Mouse (Mus musculus): Measurements from ENCODE around the gene Ccl27a. TPM values are rescaled to one million over a fixed set of nuclear protein-coding genes. Genes with fewer than 3 reads are reported as not detected.
"Not testable (repeated sequence)": the region's sequence is repeated elsewhere in the genome, so short reads cannot be mapped to it uniquely, and the experiment has no call there.

Gene Ccl27a
- polyA plus RNA-seq (2015; fragmentation: Nextera tagmentation; extraction: Ambion mirVana), result 21.5 and 21.9 TPM in 2 replicates

- not testable (repeated sequence) for H3K9me3 ChIP-seq (ENCODE audit: control insufficient read depth); H3K36me3 ChIP-seq (ENCODE audit: control insufficient read depth, insufficient read depth); H3K9ac ChIP-seq (ENCODE audit: low read depth, low read length); H3K27ac ChIP-seq (ENCODE audit: low read depth, low read length); ATAC-seq; H3K27me3 ChIP-seq (replicated peaks; ENCODE audit: control insufficient read depth, insufficient read depth, low read length); H3K4me1 ChIP-seq (replicated peaks; ENCODE audit: control insufficient read depth, insufficient read depth, low read length)
- 3% methylated on average over 12 of the region's 14 CpGs for WGBS
- H3K4me3 ChIP-seq (ENCODE audit: low read depth, low read length), result peak within 1 kb of the TSS; percentile 31
- peak within 1 kb of the TSS; percentile 56 for H3K4me2 ChIP-seq (replicated peaks; ENCODE audit: low read depth)
Measured at GRCm38 (mm10) chr4:41774002-41774401, at the start of gene Ccl27a. Gene Ccl27a (minus strand): TSS chr4:41774247.

GRCm38 (mm10) chr4:41783197-41783596 lies 9.2 kb upstream of the Ccl27a start:
- not testable (repeated sequence) for H3K4me1 ChIP-seq (replicated peaks; ENCODE audit: control insufficient read depth, insufficient read depth, low read length); H3K4me2 ChIP-seq (replicated peaks; ENCODE audit: low read depth); H3K36me3 ChIP-seq (ENCODE audit: control insufficient read depth, insufficient read depth); H3K27ac ChIP-seq (ENCODE audit: low read depth, low read length); H3K27me3 ChIP-seq (replicated peaks; ENCODE audit: control insufficient read depth, insufficient read depth, low read length); ATAC-seq; H3K9ac ChIP-seq (ENCODE audit: low read depth, low read length); H3K4me3 ChIP-seq (ENCODE audit: low read depth, low read length); H3K9me3 ChIP-seq (ENCODE audit: control insufficient read depth)
- 50% methylated on average over 3 of the region's 3 CpGs for WGBS

GRCm38 (mm10) chr4:41782711-41783110 lies 8.7 kb upstream of the Ccl27a start:
- H3K9ac ChIP-seq (ENCODE audit: low read depth, low read length); H3K27ac ChIP-seq (ENCODE audit: low read depth, low read length); ATAC-seq; H3K36me3 ChIP-seq (ENCODE audit: control insufficient read depth, insufficient read depth); H3K4me1 ChIP-seq (replicated peaks; ENCODE audit: control insufficient read depth, insufficient read depth, low read length); H3K4me3 ChIP-seq (ENCODE audit: low read depth, low read length); H3K9me3 ChIP-seq (ENCODE audit: control insufficient read depth); H3K4me2 ChIP-seq (replicated peaks; ENCODE audit: low read depth); H3K27me3 ChIP-seq (replicated peaks; ENCODE audit: control insufficient read depth, insufficient read depth, low read length): not testable (repeated sequence)
- 46% methylated on average over 4 of the region's 4 CpGs for WGBS

- 34% methylated on average over 18 of the region's 21 CpGs for WGBS
- H3K4me3 ChIP-seq (ENCODE audit: low read depth, low read length); H3K27ac ChIP-seq (ENCODE audit: low read depth, low read length); H3K4me2 ChIP-seq (replicated peaks; ENCODE audit: low read depth); H3K27me3 ChIP-seq (replicated peaks; ENCODE audit: control insufficient read depth, insufficient read depth, low read length); H3K36me3 ChIP-seq (ENCODE audit: control insufficient read depth, insufficient read depth); H3K9me3 ChIP-seq (ENCODE audit: control insufficient read depth); H3K4me1 ChIP-seq (replicated peaks; ENCODE audit: control insufficient read depth, insufficient read depth, low read length); ATAC-seq; H3K9ac ChIP-seq (ENCODE audit: low read depth, low read length): not testable (repeated sequence)
Measured at GRCm38 (mm10) chr4:41781748-41782485, 7.9 kb upstream of the Ccl27a start.

- H3K36me3 ChIP-seq (ENCODE audit: control insufficient read depth, insufficient read depth); H3K27ac ChIP-seq (ENCODE audit: low read depth, low read length); H3K9ac ChIP-seq (ENCODE audit: low read depth, low read length); H3K4me2 ChIP-seq (replicated peaks; ENCODE audit: low read depth); H3K4me3 ChIP-seq (ENCODE audit: low read depth, low read length); H3K27me3 ChIP-seq (replicated peaks; ENCODE audit: control insufficient read depth, insufficient read depth, low read length); H3K9me3 ChIP-seq (ENCODE audit: control insufficient read depth); ATAC-seq; H3K4me1 ChIP-seq (replicated peaks; ENCODE audit: control insufficient read depth, insufficient read depth, low read length): not testable (repeated sequence)
- WGBS, result 28% methylated on average over 8 of the region's 9 CpGs
Measured at GRCm38 (mm10) chr4:41781271-41781670, 7.2 kb upstream of the Ccl27a start.

DNA sequence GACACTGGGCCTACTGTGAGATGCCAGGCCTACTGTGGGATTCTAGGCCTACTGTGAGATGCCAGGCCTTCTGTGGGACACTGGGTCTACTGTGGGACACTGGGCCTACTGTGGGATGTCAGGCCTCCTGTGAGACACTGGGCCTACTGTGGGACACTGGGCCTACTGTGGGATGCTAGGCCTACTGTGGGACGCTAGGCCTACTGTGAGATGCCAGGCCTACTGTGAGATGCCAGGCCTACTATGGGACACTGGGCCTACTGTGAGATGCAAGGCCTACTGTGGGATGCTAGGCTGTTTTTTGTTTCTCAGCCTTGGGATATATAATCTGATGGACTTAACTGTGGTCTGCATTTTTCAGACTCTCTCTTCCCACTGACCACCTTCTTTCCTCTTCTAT lies 1.8 kb upstream of the Ccl27a start:
- not testable (repeated sequence) for H3K4me3 ChIP-seq (ENCODE audit: low read depth, low read length); H3K36me3 ChIP-seq (ENCODE audit: control insufficient read depth, insufficient read depth); H3K27me3 ChIP-seq (replicated peaks; ENCODE audit: control insufficient read depth, insufficient read depth, low read length); H3K4me1 ChIP-seq (replicated peaks; ENCODE audit: control insufficient read depth, insufficient read depth, low read length); H3K9ac ChIP-seq (ENCODE audit: low read depth, low read length); ATAC-seq; H3K4me2 ChIP-seq (replicated peaks; ENCODE audit: low read depth); H3K9me3 ChIP-seq (ENCODE audit: control insufficient read depth); H3K27ac ChIP-seq (ENCODE audit: low read depth, low read length)
- WGBS, result 86% methylated on average over 1 of the region's 1 CpGs

DNA sequence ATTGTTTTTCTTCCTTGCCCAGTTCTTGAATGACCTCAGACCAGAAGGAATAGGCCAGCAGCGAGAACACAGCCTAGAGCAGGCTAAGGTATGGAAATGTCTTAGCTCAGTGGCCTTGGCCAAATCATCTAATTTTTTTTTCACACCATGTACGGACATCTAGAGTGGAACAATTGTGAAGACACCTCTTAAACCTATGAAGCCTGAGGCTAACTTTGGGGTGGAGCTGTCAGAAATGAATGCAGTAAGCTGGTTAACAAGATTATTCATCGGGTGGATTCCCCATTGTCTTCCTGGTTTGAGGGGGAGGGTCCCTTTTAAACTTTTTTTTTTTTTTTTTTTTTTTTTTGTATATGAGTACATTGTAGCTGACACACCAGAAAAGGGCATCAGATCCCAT lies 459 bp upstream of the Ccl27a start:
- H3K4me3 ChIP-seq (ENCODE audit: low read depth, low read length), result peak overlapping the region; percentile 31; the same call in 1 of the 2 replicates
- not testable (repeated sequence) for ATAC-seq; H3K4me1 ChIP-seq (replicated peaks; ENCODE audit: control insufficient read depth, insufficient read depth, low read length); H3K27ac ChIP-seq (ENCODE audit: low read depth, low read length); H3K27me3 ChIP-seq (replicated peaks; ENCODE audit: control insufficient read depth, insufficient read depth, low read length); H3K9ac ChIP-seq (ENCODE audit: low read depth, low read length); H3K9me3 ChIP-seq (ENCODE audit: control insufficient read depth); H3K36me3 ChIP-seq (ENCODE audit: control insufficient read depth, insufficient read depth)
- 74% methylated on average over 3 of the region's 3 CpGs for WGBS
- H3K4me2 ChIP-seq (replicated peaks; ENCODE audit: low read depth), result peak overlapping the region; percentile 56

DNA sequence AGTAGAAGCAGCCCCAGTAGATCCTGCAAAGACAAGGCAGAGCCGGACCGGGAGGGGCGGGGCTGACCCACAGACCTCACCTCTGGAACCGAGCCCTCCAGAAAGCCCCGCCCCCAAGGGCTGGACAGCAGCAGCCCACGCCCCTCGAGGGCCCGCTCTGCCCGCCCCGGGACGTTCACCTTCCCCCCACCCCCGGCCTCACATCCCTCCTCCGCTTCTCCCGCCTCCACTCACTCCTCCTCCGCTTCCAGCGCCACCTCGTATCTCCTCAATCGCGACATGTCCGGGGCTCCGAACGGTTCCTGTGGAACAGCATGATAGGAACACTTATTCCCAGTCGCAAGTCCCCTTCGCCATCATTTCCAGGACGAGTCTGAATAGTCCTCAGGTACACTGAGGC lies 545 bp downstream of the Ccl27a start:
- WGBS, result 0% methylated on average over 14 of the region's 25 CpGs
- H3K9me3 ChIP-seq (ENCODE audit: control insufficient read depth); H3K36me3 ChIP-seq (ENCODE audit: control insufficient read depth, insufficient read depth); ATAC-seq; H3K27me3 ChIP-seq (replicated peaks; ENCODE audit: control insufficient read depth, insufficient read depth, low read length); H3K4me1 ChIP-seq (replicated peaks; ENCODE audit: control insufficient read depth, insufficient read depth, low read length); H3K27ac ChIP-seq (ENCODE audit: low read depth, low read length); H3K9ac ChIP-seq (ENCODE audit: low read depth, low read length): not testable (repeated sequence)
- Histone ChIP-seq H3K4me3 (ENCODE audit: low read depth, low read length) (peak overlapping the region; percentile 31), H3K4me2 (replicated peaks; ENCODE audit: low read depth) (peak overlapping the region; percentile 56)

GRCm38 (mm10) chr4:41772946-41773345 lies 1.1 kb downstream of the Ccl27a start:
- ATAC-seq; H3K27me3 ChIP-seq (replicated peaks; ENCODE audit: control insufficient read depth, insufficient read depth, low read length); H3K9me3 ChIP-seq (ENCODE audit: control insufficient read depth); H3K9ac ChIP-seq (ENCODE audit: low read depth, low read length); H3K4me1 ChIP-seq (replicated peaks; ENCODE audit: control insufficient read depth, insufficient read depth, low read length); H3K27ac ChIP-seq (ENCODE audit: low read depth, low read length); H3K36me3 ChIP-seq (ENCODE audit: control insufficient read depth, insufficient read depth); H3K4me3 ChIP-seq (ENCODE audit: low read depth, low read length): not testable (repeated sequence)
- peak overlapping the region; percentile 51; the same call in 1 of the 2 replicates for H3K4me2 ChIP-seq (replicated peaks; ENCODE audit: low read depth)
- whole genome bisulfite sequencing, result 7% methylated on average over 6 of the region's 16 CpGs

Measured in intestine, postnatal 0 days (tissue).